Mouse (Mus musculus): ENCODE results near the gene Tmem245. TPM values are rescaled to one million over a fixed set of nuclear protein-coding genes. Genes with fewer than 3 reads are reported as not detected.

The Tmem245 gene
- total and polyA plus RNA-seq, 3 experiments, result 7.3 to 15.0 (median 7.7) TPM

- H3K9ac ChIP-seq (ENCODE audit: control insufficient read depth, low read depth, low read length, poor library complexity, severe bottlenecking), result no peak overlapping the region
- H3K79me2 ChIP-seq (ENCODE audit: control insufficient read depth, insufficient read depth, low read length, poor library complexity), result no peaks in the 10 kb centered on the region
- no peaks in the 10 kb centered on the region for H3K9me3 ChIP-seq (replicated peaks; ENCODE audit: insufficient read depth, low read length)
- no peak for DNase-seq (ENCODE audit: low read depth, low spot score)
- no peaks in the 10 kb centered on the region for H3K4me1 ChIP-seq (ENCODE audit: control insufficient read depth in 1 of 2, insufficient read depth in 2 of 2, low read length in 2 of 2)
- no peak overlapping the region for H3K4me3 ChIP-seq (ENCODE audit: control insufficient read depth in 1 of 2, insufficient read depth in 1 of 2, low read depth in 2 of 2, low read length in 2 of 2)
- TF ChIP-seq ETS1 (IDR thresholded peaks at IDR 0.05; ENCODE audit: low read depth, low read length), result no peak
- TF ChIP-seq POLR2AphosphoS2 (IDR thresholded peaks at IDR 0.05; ENCODE audit: low read length), result no peak
- no peak for TF ChIP-seq E2F4 (IDR thresholded peaks at IDR 0.05; ENCODE audit: borderline replicate concordance, low read depth, low read length)
- no peak for TF ChIP-seq CTCF (IDR thresholded peaks at IDR 0.05 in 2 of 3, conservative IDR thresholded peaks at IDR 0.05 in 1 of 3; ENCODE audit: control insufficient read depth in 1 of 3, insufficient read depth in 1 of 3, low read depth in 2 of 3, low read length in 3 of 3, poor library complexity in 1 of 3, severe bottlenecking in 1 of 3)
- H3K27ac ChIP-seq (ENCODE audit: control insufficient read depth, low read depth, low read length), result no peak overlapping the region
- H3K36me3 ChIP-seq (ENCODE audit: control insufficient read depth in 1 of 2, insufficient read depth in 2 of 2, low read length in 2 of 2), result no peaks in the 10 kb centered on the region
- no peaks in the 10 kb centered on the region for H3K27me3 ChIP-seq (ENCODE audit: control insufficient read depth in 1 of 2, insufficient read depth in 2 of 2, low read length in 2 of 2)
Measured at GRCm38 (mm10) chr4:56855935-56856334, 91.3 kb downstream of the Tmem245 start.

GRCm38 (mm10) chr4:56850724-56851123 is 96.5 kb downstream of the Tmem245 start:
- Histone ChIP-seq H3K4me1 (ENCODE audit: control insufficient read depth in 1 of 2, insufficient read depth in 2 of 2, low read length in 2 of 2) (peaks cover 0 to 3% of the 10 kb centered on the region in 2 experiments; a peak in 2 of 4 replicates), H3K4me3 (ENCODE audit: control insufficient read depth in 1 of 2, insufficient read depth in 1 of 2, low read depth in 2 of 2, low read length in 2 of 2) (no peak overlapping the region), H3K36me3 (ENCODE audit: control insufficient read depth in 1 of 2, insufficient read depth in 2 of 2, low read length in 2 of 2) (no peaks in the 10 kb centered on the region), H3K27ac (ENCODE audit: control insufficient read depth, low read depth, low read length) (no peak overlapping the region), H3K27me3 (ENCODE audit: control insufficient read depth in 1 of 2, insufficient read depth in 2 of 2, low read length in 2 of 2) (no peaks in the 10 kb centered on the region), H3K79me2 (ENCODE audit: control insufficient read depth, insufficient read depth, low read length, poor library complexity) (no peaks in the 10 kb centered on the region), H3K9ac (ENCODE audit: control insufficient read depth, low read depth, low read length, poor library complexity, severe bottlenecking) (no peak overlapping the region), H3K9me3 (replicated peaks; ENCODE audit: insufficient read depth, low read length) (no peaks in the 10 kb centered on the region)
- no peak for TF ChIP-seq ZNF384 (IDR thresholded peaks at IDR 0.05; ENCODE audit: low read depth, low read length)
- no peak for TF ChIP-seq MXI1 (IDR thresholded peaks at IDR 0.05; ENCODE audit: low read depth, low read length)
- TF ChIP-seq MYC (IDR thresholded peaks at IDR 0.05; ENCODE audit: low read depth, low read length), result no peak
- no peak for TF ChIP-seq USF1 (IDR thresholded peaks at IDR 0.05; ENCODE audit: low read depth, low read length)
- TF ChIP-seq JUND (IDR thresholded peaks at IDR 0.05; ENCODE audit: low read depth, low read length), result no peak
- no peak for TF ChIP-seq ELF1 (IDR thresholded peaks at IDR 0.05; ENCODE audit: low read depth, low read length)
- TF ChIP-seq SMC3 (IDR thresholded peaks at IDR 0.05; ENCODE audit: low read depth, low read length), result no peak
- TF ChIP-seq MAX (IDR thresholded peaks at IDR 0.05; ENCODE audit: low read length), result no peak
- no peak for TF ChIP-seq MAZ (IDR thresholded peaks at IDR 0.05; ENCODE audit: low read depth, low read length)
- TF ChIP-seq ETS1 (IDR thresholded peaks at IDR 0.05; ENCODE audit: low read depth, low read length), result no peak
- no peak for TF ChIP-seq CHD1 (IDR thresholded peaks at IDR 0.05; ENCODE audit: low read depth, low read length)
- TF ChIP-seq ZC3H11A (IDR thresholded peaks at IDR 0.05; ENCODE audit: low read depth, low read length), result no peak
- no peak for TF ChIP-seq POLR2AphosphoS5 (IDR thresholded peaks at IDR 0.05; ENCODE audit: borderline replicate concordance, low read depth, low read length)
- no peak for TF ChIP-seq ZKSCAN1 (IDR thresholded peaks at IDR 0.05; ENCODE audit: low read depth, low read length)
- no peak for TF ChIP-seq SIN3A (IDR thresholded peaks at IDR 0.05; ENCODE audit: low read length)
- DNase-seq (ENCODE audit: low read depth, low spot score), result no peak
